Mouse (Mus musculus) neural tube, embryonic 11.5 days (tissue): Measurements from ENCODE around the gene Micall2. TPM values are rescaled to one million over a fixed set of nuclear protein-coding genes. Genes with fewer than 3 reads are reported as not detected.
A peak's percentile ranks its signal among the peaks of the same experiment; 100 is the strongest.
"Not testable (repeated sequence)": the region's sequence is repeated elsewhere in the genome, so short reads cannot be mapped to it uniquely, and the experiment has no call there.

ENCODE experiments used
- ATAC-seq: fragments of 200-750 bp; cut with Nextera tagmentation; 2 replicates; pipeline ENCODE4 v1.8.0; 2017; ENCODE audit warnings: moderate number of reproducible peaks, mild to moderate bottlenecking, moderate TSS enrichment, moderate library complexity; ENCODE audit not compliant: insufficient read depth, low FRiP score, low TSS enrichment
- DNase-seq: peaks from one replicate; pipeline ENCODE4 v3.0.0-alpha.2; 2015; ENCODE audit warnings: low spot score
- H3K27ac ChIP-seq: fragments of 300-500 bp; sonication (generic); 2 replicates; pipeline ENCODE4 v1.5.1; 2014; ENCODE audit warnings: low read depth, mild to moderate bottlenecking, low read length
- H3K27me3 ChIP-seq: fragments of 300-500 bp; sonication (generic); 2 replicates; pipeline ENCODE4 v1.6.1; 2014; ENCODE audit warnings: mild to moderate bottlenecking, low read length, mixed read lengths; ENCODE audit not compliant: control insufficient read depth, insufficient read depth
- H3K36me3 ChIP-seq: fragments of 300-500 bp; sonication (generic); 2 replicates; pipeline ENCODE4 v1.6.1; 2014; ENCODE audit warnings: mild to moderate bottlenecking, low read length, moderate library complexity, mixed read lengths; ENCODE audit not compliant: control insufficient read depth, insufficient read depth
- H3K4me1 ChIP-seq: fragments of 300-500 bp; sonication (generic); 2 replicates; pipeline ENCODE4 v1.6.1; 2014; ENCODE audit warnings: low read length, mixed read lengths; ENCODE audit not compliant: control insufficient read depth, insufficient read depth
- H3K4me2 ChIP-seq: fragments of 300-500 bp; sonication (generic); 2 replicates; pipeline ENCODE4 v1.6.1; 2014; ENCODE audit warnings: low read depth, mild to moderate bottlenecking, moderate library complexity
- H3K4me3 ChIP-seq: fragments of 300-500 bp; sonication (generic); 2 replicates; pipeline ENCODE4 v1.5.1; 2014; ENCODE audit warnings: low read depth, low read length
- H3K9ac ChIP-seq: fragments of 300-500 bp; sonication (generic); 2 replicates; pipeline ENCODE4 v1.6.1; 2014; ENCODE audit warnings: mild to moderate bottlenecking, low read length
- H3K9me3 ChIP-seq: fragments of 300-500 bp; sonication (generic); 2 replicates; pipeline ENCODE4 v1.6.1; 2016; ENCODE audit warnings: low read length; ENCODE audit not compliant: control insufficient read depth
- WGBS: fragments of 180-500 bp; shearing (Covaris S2); extraction: QIAGEN DNeasy Blood & Tissue Kit; methylation state at CpG from one replicate; pipeline ENCODE4 v1.1.7; 2014; 5-methylcytosine and 5-hydroxymethylcytosine counted together
- polyA plus RNA-seq: library from polyadenylated mRNA; unstranded; fragments of >200 nt; fragmentation: Nextera tagmentation; extraction: Ambion mirVana; gene quantifications from 2 replicates; pipeline ENCODE4 v1.2.1, GENCODE M21; 2014

The Micall2 gene
- polyA plus RNA-seq, 1 experiment from 2014 or later: 7.1 TPM

DNA sequence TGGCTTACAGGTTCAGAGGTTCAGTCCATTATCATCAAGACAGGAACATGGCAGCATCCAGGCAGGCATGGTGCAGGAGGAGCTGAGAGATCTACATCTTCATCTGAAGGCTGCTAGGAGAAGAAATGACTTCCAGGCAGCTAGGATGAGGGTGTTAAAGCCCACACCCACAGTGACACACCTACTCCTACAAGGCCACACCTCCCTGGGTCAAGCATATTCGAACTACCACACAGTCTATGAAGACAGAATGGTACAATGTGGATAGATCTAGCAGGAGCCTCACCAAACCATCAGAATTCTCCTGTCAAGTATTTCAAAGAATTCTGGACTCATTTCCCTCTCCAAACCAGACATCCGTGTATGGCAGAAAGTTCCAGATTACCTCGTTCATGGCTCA lies 40.3 kb downstream of the Micall2 start:
- not testable (repeated sequence) for ATAC-seq, H3K27ac ChIP-seq
- WGBS: 74% methylated on average over 3 of the region's 3 CpGs

GRCm38 (mm10) chr5:139694989-139695571 lies 41.1 kb downstream of the Micall2 start:
- H3K4me2 ChIP-seq: no peak overlapping the region
- H3K9me3 ChIP-seq: no peaks in the 10 kb centered on the region
- no peaks in the 10 kb centered on the region for H3K27me3 ChIP-seq
- ATAC-seq: no peak
- H3K9ac ChIP-seq: no peak overlapping the region
- H3K36me3 ChIP-seq: no peaks in the 10 kb centered on the region
- no peak overlapping the region for H3K27ac ChIP-seq
- 40% methylated on average over 7 of the region's 7 CpGs for WGBS
- DNase-seq: no peak
- no peak overlapping the region for H3K4me3 ChIP-seq
- no peaks in the 10 kb centered on the region for H3K4me1 ChIP-seq

More for the DNA sequence above, 40.3 kb downstream of the Micall2 start:
- DNase-seq, H3K4me2 ChIP-seq, H3K4me1 ChIP-seq, H3K9ac ChIP-seq, H3K27me3 ChIP-seq, H3K4me3 ChIP-seq, H3K36me3 ChIP-seq, H3K9me3 ChIP-seq: not testable (repeated sequence)

- Histone ChIP-seq H3K36me3 (no peaks in the 10 kb centered on the region), H3K9ac (no peak overlapping the region), H3K9me3 (no peaks in the 10 kb centered on the region), H3K4me2 (no peak overlapping the region), H3K27ac (no peak overlapping the region), H3K27me3 (no peaks in the 10 kb centered on the region), H3K4me3 (no peak overlapping the region), H3K4me1 (no peaks in the 10 kb centered on the region)
- ATAC-seq: no peak
- WGBS: 64% methylated on average over 16 of the region's 16 CpGs
- DNase-seq: no peak
Measured at GRCm38 (mm10) chr5:139694292-139694988, 41.7 kb downstream of the Micall2 start.

GRCm38 (mm10) chr5:139690791-139691190 lies 45.3 kb downstream of the Micall2 start:
- no peaks in the 10 kb centered on the region for H3K9me3 ChIP-seq
- 81% methylated on average over 9 of the region's 9 CpGs for WGBS
- ATAC-seq: no peak

GRCm38 (mm10) chr5:139688356-139688755 lies 47.8 kb downstream of the Micall2 start:
- Histone ChIP-seq H3K36me3 (no peaks in the 10 kb centered on the region), H3K4me2 (no peak overlapping the region), H3K9ac (no peak overlapping the region), H3K4me3 (no peak overlapping the region), H3K27me3 (peaks cover 9% of the 10 kb centered on the region; the same call in 1 of the 2 replicates), H3K27ac (no peak overlapping the region), H3K4me1 (peaks cover 3% of the 10 kb centered on the region; the same call in 1 of the 2 replicates), H3K9me3 (no peaks in the 10 kb centered on the region)
- DNase-seq (no peak), ATAC-seq (no peak)
- 85% methylated on average over 12 of the region's 12 CpGs for WGBS

More at GRCm38 (mm10) chr5:139690791-139691190, 45.3 kb downstream of the Micall2 start:
- H3K4me3 ChIP-seq: no peak overlapping the region
- no peaks in the 10 kb centered on the region; the same call in 1 of the 2 replicates for H3K27me3 ChIP-seq
- H3K4me2 ChIP-seq: no peak overlapping the region
- H3K9ac ChIP-seq: no peak overlapping the region
- DNase-seq: no peak
- peaks cover 3% of the 10 kb centered on the region; the same call in 1 of the 2 replicates for H3K4me1 ChIP-seq
- H3K27ac ChIP-seq: no peak overlapping the region
- H3K36me3 ChIP-seq: no peaks in the 10 kb centered on the region

DNA sequence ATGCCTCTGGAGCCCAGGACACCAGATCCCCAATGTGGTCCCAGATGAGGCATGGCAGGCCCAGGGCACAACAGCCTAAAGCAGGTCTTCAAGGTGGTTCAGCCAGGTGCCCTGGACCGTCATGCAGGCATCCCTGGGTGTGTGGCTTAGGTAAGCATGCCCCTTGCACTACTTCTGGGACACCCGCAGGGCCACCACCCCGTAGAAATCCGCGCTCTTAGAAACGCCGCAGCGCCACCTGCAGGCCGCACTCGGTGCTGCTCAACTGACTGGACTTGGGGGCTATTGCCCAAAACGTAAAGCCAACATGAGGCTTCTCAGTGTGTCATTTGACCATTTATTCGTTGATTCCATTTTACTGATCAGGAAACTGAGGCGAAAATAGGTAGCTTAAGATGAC lies 48.5 kb downstream of the Micall2 start:
- no peak overlapping the region for H3K4me3 ChIP-seq
- H3K9me3 ChIP-seq: no peaks in the 10 kb centered on the region
- peaks cover 16% of the 10 kb centered on the region for H3K27me3 ChIP-seq
- H3K9ac ChIP-seq: no peak overlapping the region
- H3K4me2 ChIP-seq: no peak overlapping the region
- DNase-seq (peak; percentile 79), ATAC-seq (no peak)
- no peak overlapping the region for H3K27ac ChIP-seq
- peaks cover 3% of the 10 kb centered on the region for H3K4me1 ChIP-seq
- 7% methylated on average over 13 of the region's 13 CpGs for WGBS
- H3K36me3 ChIP-seq: no peaks in the 10 kb centered on the region

DNA sequence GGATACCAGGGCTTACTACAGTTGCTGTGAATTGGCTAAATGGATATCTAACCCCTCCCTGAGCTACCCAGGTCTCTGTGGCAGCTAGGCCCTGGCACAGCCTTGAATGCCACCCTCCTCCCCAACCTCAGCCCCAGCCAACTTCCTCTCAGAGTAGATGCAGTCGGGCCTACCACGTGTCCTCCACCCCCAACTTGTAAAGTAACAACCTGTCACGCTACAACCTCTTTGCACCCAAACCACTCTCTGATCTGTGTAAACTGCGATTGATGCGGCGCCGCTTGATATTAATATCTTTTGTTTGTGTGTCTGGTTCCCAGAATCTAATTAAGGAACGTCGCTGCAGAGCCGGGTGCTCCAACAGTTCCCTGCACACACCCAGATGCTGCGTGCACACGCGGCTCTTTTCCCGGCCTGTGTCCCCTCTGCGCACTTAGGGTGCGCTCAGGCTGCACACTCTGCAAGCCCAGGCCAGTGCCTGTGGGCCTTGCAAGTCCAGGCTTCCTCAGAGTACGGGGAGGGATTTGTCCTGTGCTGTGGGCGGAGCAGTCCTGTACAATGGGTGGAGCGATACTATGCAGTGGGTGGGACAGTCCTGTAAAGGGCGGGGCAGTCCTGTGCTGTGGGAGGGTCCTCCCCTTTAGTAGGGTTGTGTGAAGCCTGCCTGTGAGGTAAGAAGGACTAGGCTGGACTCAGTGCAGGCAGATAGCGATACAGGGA lies 49.4 kb downstream of the Micall2 start:
- WGBS: 30% methylated on average over 21 of the region's 21 CpGs
- Histone ChIP-seq H3K4me2 (no peak overlapping the region), H3K27ac (no peak overlapping the region), H3K4me3 (no peak overlapping the region), H3K9me3 (no peaks in the 10 kb centered on the region), H3K9ac (no peak overlapping the region), H3K36me3 (no peaks in the 10 kb centered on the region), H3K4me1 (peaks cover 6% of the 10 kb centered on the region), H3K27me3 (peaks cover 24% of the 10 kb centered on the region)
- peak; percentile 58 for ATAC-seq
- peak; percentile 65 for DNase-seq

- 5% methylated on average over 2 of the region's 2 CpGs for WGBS
- Histone ChIP-seq H3K27me3 (peaks cover 34% of the 10 kb centered on the region), H3K9me3 (no peaks in the 10 kb centered on the region), H3K4me2 (no peak overlapping the region), H3K4me1 (peaks cover 6% of the 10 kb centered on the region), H3K4me3 (no peak overlapping the region), H3K9ac (no peak overlapping the region), H3K27ac (no peak overlapping the region), H3K36me3 (no peaks in the 10 kb centered on the region)
- ATAC-seq: no peak
- no peak for DNase-seq
Measured at GRCm38 (mm10) chr5:139683228-139683627, 52.9 kb downstream of the Micall2 start.
